Mouse (Mus musculus): ENCODE results near the gene Flnb. TPM values are rescaled to one million over a fixed set of nuclear protein-coding genes. Genes with fewer than 3 reads are reported as not detected.

The Flnb gene
- polyA plus RNA-seq, 1 experiment, result 54.5 TPM

GRCm38 (mm10) chr14:7944349-7945039, 126.7 kb downstream of the Flnb start:
- Histone ChIP-seq H3K79me2 (ENCODE audit: control insufficient read depth, insufficient read depth) (no peaks in the 10 kb centered on the region), H3ac (ENCODE audit: control insufficient read depth, insufficient read length) (no peak overlapping the region), H3K27me3 (ENCODE audit: control insufficient read depth, insufficient read depth, insufficient read length) (no peaks in the 10 kb centered on the region), H3K4me2 (ENCODE audit: low read depth) (no peak overlapping the region), H3K4me3 (no peak overlapping the region), H3K36me3 (ENCODE audit: control insufficient read depth, insufficient read depth) (peaks cover 77% of the 10 kb centered on the region)
- no peak for TF ChIP-seq TCF12 (IDR thresholded peaks at IDR 0.05; ENCODE audit: insufficient read depth, poor library complexity, severe bottlenecking)
- TF ChIP-seq MYOG (IDR thresholded peaks at IDR 0.05; ENCODE audit: control insufficient read depth in 1 of 3, insufficient read depth in 1 of 3, insufficient read length in 2 of 3, low read depth in 2 of 3), result peak in 1 of 3 experiments; percentile 55

GRCm38 (mm10) chr14:7945261-7945660, 127.5 kb downstream of the Flnb start:
- no peak for TF ChIP-seq REST (IDR thresholded peaks at IDR 0.05; ENCODE audit: insufficient read depth, insufficient read length)
- no peak for TF ChIP-seq SRF (IDR thresholded peaks at IDR 0.05; ENCODE audit: control insufficient read depth, insufficient read length, low read depth)
- TF ChIP-seq POLR2AphosphoS2 (IDR thresholded peaks at IDR 0.05; ENCODE audit: insufficient read length, low read depth), result no peak
- no peak for TF ChIP-seq MAX (IDR thresholded peaks at IDR 0.05; ENCODE audit: low read depth)
- TF ChIP-seq TCF12 (IDR thresholded peaks at IDR 0.05; ENCODE audit: insufficient read depth, poor library complexity, severe bottlenecking), result no peak
- H3K36me3 ChIP-seq (ENCODE audit: control insufficient read depth, insufficient read depth), result peaks cover 69% of the 10 kb centered on the region
- H3K27me3 ChIP-seq (ENCODE audit: control insufficient read depth, insufficient read depth, insufficient read length), result no peaks in the 10 kb centered on the region

GRCm38 (mm10) chr14:7951234-7951633, 133.5 kb downstream of the Flnb start:
- H3K36me3 ChIP-seq (ENCODE audit: control insufficient read depth, insufficient read depth), result peaks cover 27% of the 10 kb centered on the region
- H3K79me2 ChIP-seq (ENCODE audit: control insufficient read depth, insufficient read depth), result no peaks in the 10 kb centered on the region
- no peaks in the 10 kb centered on the region for H3K27me3 ChIP-seq (ENCODE audit: control insufficient read depth, insufficient read depth, insufficient read length)
- no peak overlapping the region for H3K4me3 ChIP-seq
- peak in 2 of 3 experiments; percentile 42 to 81 for TF ChIP-seq MYOG (IDR thresholded peaks at IDR 0.05; ENCODE audit: control insufficient read depth in 1 of 3, insufficient read depth in 1 of 3, insufficient read length in 2 of 3, low read depth in 2 of 3)
- TF ChIP-seq USF1 (IDR thresholded peaks at IDR 0.05; ENCODE audit: low read depth), result no peak
- peak in 2 of 3 experiments; percentile 33 to 76 for TF ChIP-seq MYOD1 (IDR thresholded peaks at IDR 0.05; ENCODE audit: control insufficient read depth in 1 of 3, insufficient read length in 2 of 3, low read depth in 2 of 3)
- no peak for TF ChIP-seq SRF (IDR thresholded peaks at IDR 0.05; ENCODE audit: control insufficient read depth, insufficient read length, low read depth)
- TF ChIP-seq MAX (IDR thresholded peaks at IDR 0.05; ENCODE audit: low read depth), result no peak
- no peak for TF ChIP-seq CEBPB (IDR thresholded peaks at IDR 0.05; ENCODE audit: insufficient read depth, poor library complexity, severe bottlenecking)
- no peak overlapping the region for H3ac ChIP-seq (ENCODE audit: control insufficient read depth, insufficient read length)
- no peak overlapping the region for H3K4me2 ChIP-seq (ENCODE audit: low read depth)

More at GRCm38 (mm10) chr14:7945261-7945660, 127.5 kb downstream of the Flnb start:
- Histone ChIP-seq H3ac (ENCODE audit: control insufficient read depth, insufficient read length) (no peak overlapping the region), H3K4me2 (ENCODE audit: low read depth) (no peak overlapping the region), H3K79me2 (ENCODE audit: control insufficient read depth, insufficient read depth) (no peaks in the 10 kb centered on the region), H3K4me3 (no peak overlapping the region)

GRCm38 (mm10) chr14:7952610-7953254, 135.0 kb downstream of the Flnb start:
- H3K36me3 ChIP-seq (ENCODE audit: control insufficient read depth, insufficient read depth), result peaks cover 15% of the 10 kb centered on the region
- no peaks in the 10 kb centered on the region for H3K79me2 ChIP-seq (ENCODE audit: control insufficient read depth, insufficient read depth)
- no peaks in the 10 kb centered on the region for H3K27me3 ChIP-seq (ENCODE audit: control insufficient read depth, insufficient read depth, insufficient read length)
- TF ChIP-seq POLR2AphosphoS2 (IDR thresholded peaks at IDR 0.05; ENCODE audit: insufficient read length, low read depth) (peak; percentile 30), REST (IDR thresholded peaks at IDR 0.05; ENCODE audit: insufficient read depth, insufficient read length) (no peak)
- H3K4me3 ChIP-seq, result no peak overlapping the region
- peak overlapping the region; percentile 22 for H3K4me2 ChIP-seq (ENCODE audit: low read depth)
- no peak overlapping the region for H3ac ChIP-seq (ENCODE audit: control insufficient read depth, insufficient read length)

- Histone ChIP-seq H3ac (ENCODE audit: control insufficient read depth, insufficient read length) (no peak overlapping the region), H3K4me3 (no peak overlapping the region), H3K36me3 (ENCODE audit: control insufficient read depth, insufficient read depth) (peaks cover 2% of the 10 kb centered on the region), H3K4me2 (ENCODE audit: low read depth) (peak overlapping the region; percentile 22), H3K27me3 (ENCODE audit: control insufficient read depth, insufficient read depth, insufficient read length) (no peaks in the 10 kb centered on the region), H3K79me2 (ENCODE audit: control insufficient read depth, insufficient read depth) (no peaks in the 10 kb centered on the region)
- TF ChIP-seq MYOG (IDR thresholded peaks at IDR 0.05; ENCODE audit: control insufficient read depth in 1 of 3, insufficient read depth in 1 of 3, insufficient read length in 2 of 3, low read depth in 2 of 3) (peak in 1 of 3 experiments; percentile 73), E2F4 (IDR thresholded peaks at IDR 0.05; ENCODE audit: insufficient read depth) (no peak), USF1 (IDR thresholded peaks at IDR 0.05; ENCODE audit: low read depth) (no peak), TCF3 (IDR thresholded peaks at IDR 0.05; ENCODE audit: insufficient read length, low read depth) (peak; percentile 5), POLR2A (IDR thresholded peaks at IDR 0.05; ENCODE audit: insufficient read length, low read depth) (peak; percentile 12), POLR2AphosphoS2 (IDR thresholded peaks at IDR 0.05; ENCODE audit: insufficient read length, low read depth) (peak; percentile 48), MYOD1 (IDR thresholded peaks at IDR 0.05; ENCODE audit: control insufficient read depth in 1 of 3, insufficient read length in 2 of 3, low read depth in 2 of 3) (peak in 2 of 3 experiments; percentile 41 to 65)
Measured at GRCm38 (mm10) chr14:7954071-7954471, 136.3 kb downstream of the Flnb start.
